Comparison of ENCODE assay signal across 8 mouse cellular contexts in the genomic region with DNA sequence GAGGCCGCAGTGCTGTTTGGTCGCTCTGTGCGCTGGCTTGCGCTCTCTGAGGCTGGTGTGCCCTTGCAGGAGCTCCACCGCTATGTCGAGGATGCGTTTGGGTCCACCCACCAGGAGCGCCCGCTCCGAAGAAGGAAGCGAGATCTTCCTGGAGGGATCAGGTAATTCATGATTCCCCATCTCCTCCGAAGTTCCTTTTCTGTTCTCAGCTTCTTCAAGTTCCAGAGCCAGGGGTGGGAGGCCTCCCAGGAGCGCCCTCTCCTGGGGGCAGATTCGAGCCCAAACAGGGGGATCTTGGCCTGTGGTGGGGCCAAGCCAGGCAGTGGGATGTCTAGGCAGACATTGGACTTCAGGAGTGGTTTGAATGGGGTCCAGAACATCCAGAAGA. TPM values are rescaled to one million over a fixed set of nuclear protein-coding genes. Genes with fewer than 3 reads are reported as not detected.
DNase-seq lines count a peak whose midpoint lies in the region; ATAC-seq and TF ChIP-seq lines count a peak whose summit lies in the region.

No protein-coding gene starts in this region.

- peak; percentile 50 for DNase-seq in kidney, adult 11 months
- DNase-seq in kidney, adult 18-20 months = no peak
- no peak for DNase-seq in forebrain, embryonic 10.5 days (ENCODE audit: extremely low spot score, low spot score)
- peak; percentile 65 for DNase-seq in splenic B cell, adult 2 months (ENCODE audit: low read depth, low spot score)
- DNase-seq in retina, embryonic 14.5 days (ENCODE audit: low spot score) = no peak
- no peak for DNase-seq in gastrocnemius, postnatal 36 days

- H3K4me1 ChIP-seq in forebrain, embryonic 10.5 days = peaks cover 48% of the 10 kb centered on the region
- H3K4me1 ChIP-seq in intestine, postnatal 0 days (replicated peaks; ENCODE audit: control insufficient read depth, insufficient read depth, low read length) = peaks cover 8% of the 10 kb centered on the region; the same call in 1 of the 2 replicates
- H3K4me1 ChIP-seq in lung, embryonic 16.5 days (replicated peaks; ENCODE audit: control insufficient read depth, insufficient read depth, low read length) = peaks cover 23% of the 10 kb centered on the region

- H3K4me3 ChIP-seq in forebrain, embryonic 10.5 days = peak overlapping the region; percentile 55
- H3K4me3 ChIP-seq in intestine, postnatal 0 days (ENCODE audit: low read depth, low read length) = peak overlapping the region; percentile 43
- H3K4me3 ChIP-seq in lung, embryonic 16.5 days (ENCODE audit: low read length) = peak overlapping the region; percentile 50

- peaks cover 5% of the 10 kb centered on the region; the same call in 1 of the 2 replicates for H3K9me3 ChIP-seq in forebrain, embryonic 10.5 days
- no peaks in the 10 kb centered on the region for H3K9me3 ChIP-seq in intestine, postnatal 0 days (ENCODE audit: control insufficient read depth)
- H3K9me3 ChIP-seq in lung, embryonic 16.5 days (ENCODE audit: control insufficient read depth, low read length) = no peaks in the 10 kb centered on the region

- 12% methylated on average over 14 of the region's 14 CpGs for WGBS in forebrain, embryonic 10.5 days
- WGBS in intestine, postnatal 0 days = 17% methylated on average over 14 of the region's 14 CpGs
- WGBS in lung, embryonic 16.5 days = 20% methylated on average over 14 of the region's 14 CpGs

- H3K4me2 ChIP-seq in intestine, postnatal 0 days (replicated peaks; ENCODE audit: low read depth) = peak overlapping the region; percentile 65
- H3K4me2 ChIP-seq in lung, embryonic 16.5 days (ENCODE audit: low read depth, low read length) = peak overlapping the region; percentile 79

- no peaks in the 10 kb centered on the region; the same call in 1 of the 2 replicates for H3K36me3 ChIP-seq in forebrain, embryonic 10.5 days (replicated peaks)
- no peaks in the 10 kb centered on the region for H3K36me3 ChIP-seq in intestine, postnatal 0 days (ENCODE audit: control insufficient read depth, insufficient read depth)
- H3K36me3 ChIP-seq in lung, embryonic 16.5 days (ENCODE audit: control insufficient read depth, insufficient read depth, low read length) = no peaks in the 10 kb centered on the region
- no peaks in the 10 kb centered on the region for H3K36me3 ChIP-seq in splenic B cell, adult 2 months (ENCODE audit: control insufficient read depth, insufficient read depth, low read length, poor library complexity, severe bottlenecking)

- peak overlapping the region; percentile 88 for H3K27ac ChIP-seq in forebrain, embryonic 10.5 days
- no peak overlapping the region for H3K27ac ChIP-seq in intestine, postnatal 0 days (ENCODE audit: low read depth, low read length)
- H3K27ac ChIP-seq in lung, embryonic 16.5 days (ENCODE audit: low read length) = peak overlapping the region; percentile 97

- ATAC-seq in intestine, postnatal 0 days = no peak
- no peak for ATAC-seq in lung, embryonic 16.5 days (ENCODE audit: low read depth)

- intact Hi-C loops in gastrocnemius, postnatal 36 days (cut with DNase I) = no loop called here

- H3K9ac ChIP-seq in intestine, postnatal 0 days (ENCODE audit: low read depth, low read length) = peak overlapping the region; percentile 28; the same call in 1 of the 2 replicates
- H3K9ac ChIP-seq in lung, embryonic 16.5 days (ENCODE audit: low read length) = peak overlapping the region; percentile 45

- H3K27me3 ChIP-seq in forebrain, embryonic 10.5 days (ENCODE audit: poor library complexity, severe bottlenecking) = peaks cover 57% of the 10 kb centered on the region
- no peaks in the 10 kb centered on the region for H3K27me3 ChIP-seq in intestine, postnatal 0 days (replicated peaks; ENCODE audit: control insufficient read depth, insufficient read depth, low read length)
- H3K27me3 ChIP-seq in lung, embryonic 16.5 days (ENCODE audit: control insufficient read depth, insufficient read depth, low read depth, low read length) = peaks cover 8% of the 10 kb centered on the region
- H3K27me3 ChIP-seq in splenic B cell, adult 2 months (ENCODE audit: control insufficient read depth, insufficient read depth, low read length, poor library complexity, severe bottlenecking) = no peaks in the 10 kb centered on the region

- TF ChIP-seq CTCF in intestine, postnatal 0 days (IDR thresholded peaks at IDR 0.05; ENCODE audit: low read depth) = peak; percentile 63

RNA-seq across cellular contexts. Expression of gene Ccdc114, which starts 0.6 kb away (rescaled TPM):
- polyA plus RNA-seq in forebrain, embryonic 10.5 days (2016; fragmentation: Nextera tagmentation; extraction: Ambion mirVana) = 5.2 TPM in 2 replicates
- polyA plus RNA-seq in intestine, postnatal 0 days (2015; fragmentation: Nextera tagmentation; extraction: Ambion mirVana) = 2.9 and 3.3 TPM in 2 replicates
- polyA plus RNA-seq in lung, embryonic 16.5 days (2015; fragmentation: Nextera tagmentation; extraction: Ambion mirVana) = 9.6 and 11.3 TPM in 2 replicates
- total RNA-seq in gastrocnemius, postnatal 36 days (2021) = under 1 TPM; 0.28 to 0.42 TPM

RNA-seq across cellular contexts. Expression of gene Emp3, which starts 3.2 kb away (rescaled TPM):
- 8.5 and 9.7 TPM in 2 replicates for polyA plus RNA-seq in forebrain, embryonic 10.5 days (2016; fragmentation: Nextera tagmentation; extraction: Ambion mirVana)
- 82.4 and 83.3 TPM in 2 replicates for polyA plus RNA-seq in intestine, postnatal 0 days (2015; fragmentation: Nextera tagmentation; extraction: Ambion mirVana)
- polyA plus RNA-seq in lung, embryonic 16.5 days (2015; fragmentation: Nextera tagmentation; extraction: Ambion mirVana) = 177 and 189 TPM in 2 replicates
- 10 to 100 TPM; 10.9 to 11.2 TPM for total RNA-seq in gastrocnemius, postnatal 36 days (2021)

RNA-seq across cellular contexts. Expression of gene Tmem143, which starts 27.7 kb away (rescaled TPM):
- 4.2 and 4.8 TPM in 2 replicates for polyA plus RNA-seq in forebrain, embryonic 10.5 days (2016; fragmentation: Nextera tagmentation; extraction: Ambion mirVana)
- 6.8 and 7.4 TPM in 2 replicates for polyA plus RNA-seq in intestine, postnatal 0 days (2015; fragmentation: Nextera tagmentation; extraction: Ambion mirVana)
- polyA plus RNA-seq in lung, embryonic 16.5 days (2015; fragmentation: Nextera tagmentation; extraction: Ambion mirVana) = 4.6 and 5.6 TPM in 2 replicates
- 10 to 100 TPM; 54.4 to 59.5 TPM for total RNA-seq in gastrocnemius, postnatal 36 days (2021)

RNA-seq across cellular contexts. Expression of gene Syngr4, which starts 27.9 kb away (rescaled TPM):
- polyA plus RNA-seq in forebrain, embryonic 10.5 days (2016; fragmentation: Nextera tagmentation; extraction: Ambion mirVana) = 1.3 and 1.9 TPM in 2 replicates
- polyA plus RNA-seq in intestine, postnatal 0 days (2015; fragmentation: Nextera tagmentation; extraction: Ambion mirVana) = 0.72 and 0.75 TPM in 2 replicates
- 0.26 and 1.9 TPM in 2 replicates for polyA plus RNA-seq in lung, embryonic 16.5 days (2015; fragmentation: Nextera tagmentation; extraction: Ambion mirVana)
- total RNA-seq in gastrocnemius, postnatal 36 days (2021) = not detected

RNA-seq across cellular contexts. Expression of gene Grin2d, which starts 46.2 kb away (rescaled TPM):
- polyA plus RNA-seq in forebrain, embryonic 10.5 days (2016; fragmentation: Nextera tagmentation; extraction: Ambion mirVana) = 0.09 TPM in 2 replicates
- polyA plus RNA-seq in intestine, postnatal 0 days (2015; fragmentation: Nextera tagmentation; extraction: Ambion mirVana) = 0.66 and 1.1 TPM in 2 replicates
- polyA plus RNA-seq in lung, embryonic 16.5 days (2015; fragmentation: Nextera tagmentation; extraction: Ambion mirVana) = 0.34 and 0.40 TPM in 2 replicates
- under 1 TPM; 0.22 to 0.23 TPM for total RNA-seq in gastrocnemius, postnatal 36 days (2021)

Comparison
In these comparisons a context has a peak if more than half of its experiments do, and no peak if none do; other contexts are left out.
1. DNase-seq: peak in kidney, adult 11 months (single experiment) and splenic B cell, adult 2 months (single experiment); none in kidney, adult 18-20 months (single experiment), forebrain, embryonic 10.5 days (single experiment), retina, embryonic 14.5 days (single experiment) and gastrocnemius, postnatal 36 days (0 of 2).
2. Peak in every context shown above with its lines, with median percentiles within 50 percentile points of each other: H3K4me3 ChIP-seq.